8 mouse cellular contexts compared by ENCODE assay signal in the genomic region with DNA sequence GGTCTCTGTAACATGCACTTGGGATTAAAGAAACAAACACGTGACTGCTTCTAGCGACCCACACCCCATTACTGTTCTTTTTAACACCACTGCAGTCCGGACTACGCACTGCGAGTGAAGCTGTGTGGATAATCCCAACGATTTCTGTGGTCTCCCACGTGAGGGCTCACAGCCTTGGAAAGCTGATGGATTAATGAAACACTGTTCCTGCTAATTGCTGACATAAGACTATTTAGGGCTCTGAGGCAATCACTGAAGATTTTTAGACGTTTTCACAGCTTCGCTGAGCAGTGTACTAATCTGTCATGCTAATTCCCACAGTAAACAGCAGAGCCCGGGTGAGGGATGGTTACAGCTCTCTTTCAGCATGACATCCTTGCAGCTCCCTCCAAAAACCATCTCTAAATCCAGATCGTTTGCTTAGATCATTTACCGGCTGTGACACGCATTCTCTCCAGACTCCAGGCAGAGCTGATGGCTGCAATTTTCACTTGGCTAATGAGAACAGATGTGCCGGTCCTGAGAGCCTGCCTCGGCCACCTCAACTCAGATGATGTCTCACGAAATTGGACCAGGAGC.
A peak's percentile ranks its signal among the peaks of the same experiment; 100 is the strongest.
DNase-seq lines count a peak whose midpoint lies in the region; ATAC-seq and TF ChIP-seq lines count a peak whose summit lies in the region.
"Had no signal": no experiment of that assay in that cellular context is flagged by ENCODE, and none has a peak within 500 bp of the region (broad histone marks: within the 10 kb centered on the region; RNA-seq: fewer than 3 reads in every experiment).

No protein-coding gene starts in this region.

- no peak overlapping the region for H3K9ac ChIP-seq in lung, embryonic 16.5 days (ENCODE audit: low read length)
- H3K9ac ChIP-seq in forebrain, embryonic 15.5 days (replicated peaks): 0 out of 2 replicates have a peak overlapping the region, but pooled peaks have one; percentile 13
- no peak overlapping the region for H3K9ac ChIP-seq in stomach, postnatal 0 days (ENCODE audit: low read length)

- H3K4me2 ChIP-seq in lung, embryonic 16.5 days (ENCODE audit: low read depth, low read length): 0 out of 2 replicates have a peak overlapping the region, but pooled peaks have one; percentile 5
- peak overlapping the region; percentile 40 for H3K4me2 ChIP-seq in forebrain, embryonic 15.5 days (replicated peaks)
- H3K4me2 ChIP-seq in stomach, postnatal 0 days (replicated peaks; ENCODE audit: low read depth): peak overlapping the region; percentile 23; the same call in 1 of the 2 replicates

- H3K9me3 ChIP-seq in lung, embryonic 16.5 days (ENCODE audit: control insufficient read depth, low read length): no peaks in the 10 kb centered on the region
- H3K9me3 ChIP-seq in forebrain, embryonic 15.5 days: no peaks in the 10 kb centered on the region
- no peaks in the 10 kb centered on the region for H3K9me3 ChIP-seq in limb, embryonic 10.5 days (replicated peaks)
- H3K9me3 ChIP-seq in stomach, postnatal 0 days (ENCODE audit: control insufficient read depth, low read length): no peaks in the 10 kb centered on the region

- ATAC-seq in lung, embryonic 16.5 days (ENCODE audit: low read depth): peak; percentile 36; the same call in 1 of the 2 replicates
- peak; percentile 92 for ATAC-seq in forebrain, embryonic 15.5 days (replicated peaks)
- peak; percentile 35; the same call in 1 of the 2 replicates for ATAC-seq in stomach, postnatal 0 days (ENCODE audit: low FRiP score, low TSS enrichment)
- ATAC-seq in erythroblast, adult 5-6 weeks (replicated peaks; ENCODE audit: low FRiP score, poor library complexity, severe bottlenecking): no peak

- no peak for TF ChIP-seq CTCF in stomach, postnatal 0 days (IDR thresholded peaks at IDR 0.05; ENCODE audit: low read depth)

- H3K4me3 ChIP-seq in lung, embryonic 16.5 days (ENCODE audit: low read length): no peak overlapping the region
- H3K4me3 ChIP-seq in forebrain, embryonic 15.5 days: peak overlapping the region; percentile 14; the same call in 1 of the 2 replicates
- H3K4me3 ChIP-seq in limb, embryonic 10.5 days: peak overlapping the region; percentile 22
- H3K4me3 ChIP-seq in stomach, postnatal 0 days (ENCODE audit: low read depth, low read length): no peak overlapping the region

- H3K27ac ChIP-seq in lung, embryonic 16.5 days (ENCODE audit: low read length): no peak overlapping the region
- H3K27ac ChIP-seq in forebrain, embryonic 15.5 days (replicated peaks): peak overlapping the region; percentile 64
- H3K27ac ChIP-seq in limb, embryonic 10.5 days: no peak overlapping the region
- no peak overlapping the region for H3K27ac ChIP-seq in stomach, postnatal 0 days (replicated peaks)
- H3K27ac ChIP-seq: macrophage had no signal

- no peaks in the 10 kb centered on the region for H3K27me3 ChIP-seq in lung, embryonic 16.5 days (ENCODE audit: control insufficient read depth, insufficient read depth, low read depth, low read length)
- no peaks in the 10 kb centered on the region for H3K27me3 ChIP-seq in forebrain, embryonic 15.5 days
- peaks cover 10% of the 10 kb centered on the region for H3K27me3 ChIP-seq in limb, embryonic 10.5 days (ENCODE audit: low read depth, poor library complexity, severe bottlenecking)
- no peaks in the 10 kb centered on the region for H3K27me3 ChIP-seq in stomach, postnatal 0 days (ENCODE audit: control insufficient read depth, insufficient read depth, low read length)

- peaks cover 8% of the 10 kb centered on the region; the same call in 1 of the 2 replicates for H3K4me1 ChIP-seq in lung, embryonic 16.5 days (replicated peaks; ENCODE audit: control insufficient read depth, insufficient read depth, low read length)
- peaks cover 13% of the 10 kb centered on the region for H3K4me1 ChIP-seq in forebrain, embryonic 15.5 days
- peaks cover 23% of the 10 kb centered on the region for H3K4me1 ChIP-seq in limb, embryonic 10.5 days
- H3K4me1 ChIP-seq in stomach, postnatal 0 days (replicated peaks; ENCODE audit: control insufficient read depth, insufficient read depth): no peaks in the 10 kb centered on the region

- DNase-seq in lung, adult 18-20 months: no peak
- no peak for DNase-seq in limb, embryonic 10.5 days (ENCODE audit: low spot score)
- DNase-seq in stomach, postnatal 0 days (ENCODE audit: low spot score): no peak
- DNase-seq in cerebellum, adult 11 months: no peak

- 28% methylated on average over 16 of the region's 16 CpGs for WGBS in lung, embryonic 16.5 days
- WGBS in forebrain, embryonic 15.5 days: 6% methylated on average over 16 of the region's 16 CpGs
- WGBS in limb, embryonic 10.5 days: 22% methylated on average over 16 of the region's 16 CpGs
- WGBS in stomach, postnatal 0 days: 23% methylated on average over 16 of the region's 16 CpGs

- no peak for TF ChIP-seq EP300 in stomach, postnatal 0 days (optimal IDR thresholded peaks at IDR 0.05)

- no peaks in the 10 kb centered on the region for H3K36me3 ChIP-seq in lung, embryonic 16.5 days (ENCODE audit: control insufficient read depth, insufficient read depth, low read length)
- no peaks in the 10 kb centered on the region for H3K36me3 ChIP-seq in forebrain, embryonic 15.5 days
- no peaks in the 10 kb centered on the region for H3K36me3 ChIP-seq in limb, embryonic 10.5 days
- H3K36me3 ChIP-seq in stomach, postnatal 0 days (ENCODE audit: control insufficient read depth, insufficient read depth, low read length): no peaks in the 10 kb centered on the region

Comparison
In these comparisons a context has a peak if more than half of its experiments do, and no peak if none do; other contexts are left out.
1. H3K4me3 ChIP-seq: peak in forebrain, embryonic 15.5 days (single experiment) and limb, embryonic 10.5 days (single experiment); none in lung, embryonic 16.5 days (single experiment) and stomach, postnatal 0 days (single experiment).
2. Peak in every context shown above with its lines, with median percentiles within 50 percentile points of each other: H3K4me2 ChIP-seq.